Mouse (Mus musculus): ENCODE data around the gene Gngt2. TPM values are rescaled to one million over a fixed set of nuclear protein-coding genes. Genes with fewer than 3 reads are reported as not detected.
"Not testable (repeated sequence)": the region's sequence is repeated elsewhere in the genome, so short reads cannot be mapped to it uniquely, and the experiment has no call there.

The Gngt2 gene
- polyA plus RNA-seq, 1 experiment from 2014 or later = 16.7 TPM

- Histone ChIP-seq H3K4me2 (no peak overlapping the region), H3K4me1 (peaks cover 19% of the 10 kb centered on the region), H3K9ac (no peak overlapping the region), H3K36me3 (peaks cover 4% of the 10 kb centered on the region; the same call in 1 of the 2 replicates), H3K4me3 (no peak overlapping the region), H3K27me3 (replicated peaks) (peaks cover 3% of the 10 kb centered on the region; the same call in 1 of the 2 replicates), H3K27ac (no peak overlapping the region), H3K9me3 (replicated peaks) (no peaks in the 10 kb centered on the region)
- 62% methylated on average over 4 of the region's 4 CpGs for WGBS (ENCODE audit: insufficient replicate concordance)
- no peak for ATAC-seq
These were observed 32.4 kb downstream of the Gngt2 start for GRCm38 (mm10) chr11:95869442-95869841.

GRCm38 (mm10) chr11:95869918-95870470, 33.0 kb downstream of the Gngt2 start:
- H3K4me3 ChIP-seq = no peak overlapping the region
- H3K9ac ChIP-seq = no peak overlapping the region
- H3K4me2 ChIP-seq = no peak overlapping the region
- H3K36me3 ChIP-seq = peaks cover 4% of the 10 kb centered on the region; the same call in 1 of the 2 replicates
- no peak overlapping the region for H3K27ac ChIP-seq
- H3K4me1 ChIP-seq = peaks cover 19% of the 10 kb centered on the region
- no peak for ATAC-seq
- WGBS (ENCODE audit: insufficient replicate concordance) = 59% methylated on average over 6 of the region's 6 CpGs
- H3K9me3 ChIP-seq (replicated peaks) = no peaks in the 10 kb centered on the region
- H3K27me3 ChIP-seq (replicated peaks) = peaks cover 3% of the 10 kb centered on the region; the same call in 1 of the 2 replicates

GRCm38 (mm10) chr11:95875804-95876203, 38.8 kb downstream of the Gngt2 start:
- Histone ChIP-seq H3K9me3 (replicated peaks) (no peaks in the 10 kb centered on the region), H3K36me3 (no peaks in the 10 kb centered on the region), H3K27ac (no peak overlapping the region), H3K9ac (no peak overlapping the region), H3K4me3 (no peak overlapping the region), H3K4me2 (peak overlapping the region; percentile 1), H3K4me1 (no peaks in the 10 kb centered on the region), H3K27me3 (replicated peaks) (peaks cover 13% of the 10 kb centered on the region)
- no peak for ATAC-seq
- 25% methylated on average over 9 of the region's 9 CpGs for WGBS (ENCODE audit: insufficient replicate concordance)

GRCm38 (mm10) chr11:95876296-95876695, 39.3 kb downstream of the Gngt2 start:
- Histone ChIP-seq H3K36me3 (no peaks in the 10 kb centered on the region), H3K9me3 (replicated peaks) (no peaks in the 10 kb centered on the region), H3K9ac (no peak overlapping the region), H3K4me1 (no peaks in the 10 kb centered on the region), H3K27me3 (replicated peaks) (peaks cover 18% of the 10 kb centered on the region), H3K27ac (no peak overlapping the region), H3K4me2 (peak overlapping the region; percentile 1; the same call in 1 of the 2 replicates), H3K4me3 (no peak overlapping the region)
- 20% methylated on average over 7 of the region's 7 CpGs for WGBS (ENCODE audit: insufficient replicate concordance)
- ATAC-seq = no peak

GRCm38 (mm10) chr11:95879861-95880260, 42.8 kb downstream of the Gngt2 start:
- H3K36me3 ChIP-seq; H3K4me1 ChIP-seq; H3K27ac ChIP-seq; ATAC-seq; H3K9ac ChIP-seq; H3K9me3 ChIP-seq (replicated peaks); H3K4me2 ChIP-seq; H3K4me3 ChIP-seq: not testable (repeated sequence)
- WGBS (ENCODE audit: insufficient replicate concordance) = 61% methylated on average over 2 of the region's 2 CpGs
- H3K27me3 ChIP-seq (replicated peaks) = peaks cover 40% of the 10 kb centered on the region

- no peak for ATAC-seq
- 52% methylated on average over 2 of the region's 2 CpGs for WGBS (ENCODE audit: insufficient replicate concordance)
These were observed 53.5 kb downstream of the Gngt2 start for GRCm38 (mm10) chr11:95890462-95891051.

More at GRCm38 (mm10) chr11:95890462-95891051, 53.5 kb downstream of the Gngt2 start:
- Histone ChIP-seq H3K4me3 (no peak overlapping the region), H3K27ac (no peak overlapping the region), H3K4me1 (no peaks in the 10 kb centered on the region), H3K9me3 (replicated peaks) (no peaks in the 10 kb centered on the region), H3K9ac (no peak overlapping the region), H3K27me3 (replicated peaks) (peaks cover 9% of the 10 kb centered on the region; the same call in 1 of the 2 replicates), H3K36me3 (no peaks in the 10 kb centered on the region), H3K4me2 (no peak overlapping the region)

Other genes with a start within 250 kb of the Gngt2 start
- gene Ngfr, start 249.5 kb upstream of the Gngt2 start, polyA plus RNA-seq (2016; fragmentation: Nextera tagmentation; extraction: Ambion mirVana) = 4.8 and 5.9 TPM in 2 replicates
- 205 and 206 TPM in 2 replicates for gene Phb, start 170.3 kb upstream of the Gngt2 start, polyA plus RNA-seq (2016; fragmentation: Nextera tagmentation; extraction: Ambion mirVana)
- gene Zfp652, start 124.5 kb upstream of the Gngt2 start, polyA plus RNA-seq (2016; fragmentation: Nextera tagmentation; extraction: Ambion mirVana) = 8.9 TPM in 2 replicates
- 0.62 and 0.65 TPM in 2 replicates for gene B130006D01Rik, start 113.6 kb upstream of the Gngt2 start, polyA plus RNA-seq (2016; fragmentation: Nextera tagmentation; extraction: Ambion mirVana)
- gene Phospho1, start 12.7 kb upstream of the Gngt2 start, polyA plus RNA-seq (2016; fragmentation: Nextera tagmentation; extraction: Ambion mirVana) = 2.7 and 3.4 TPM in 2 replicates
- 7.3 and 7.6 TPM in 2 replicates for gene Abi3, start 5.3 kb downstream of the Gngt2 start, polyA plus RNA-seq (2016; fragmentation: Nextera tagmentation; extraction: Ambion mirVana)
- gene B4galnt2, start 77.7 kb downstream of the Gngt2 start, polyA plus RNA-seq (2016; fragmentation: Nextera tagmentation; extraction: Ambion mirVana) = 0.39 and 0.51 TPM in 2 replicates
- 33.8 and 38.3 TPM in 2 replicates for gene Igf2bp1, start 168.7 kb downstream of the Gngt2 start, polyA plus RNA-seq (2016; fragmentation: Nextera tagmentation; extraction: Ambion mirVana)
- not detected in 2 replicates for gene Gip, start 187.3 kb downstream of the Gngt2 start, polyA plus RNA-seq (2016; fragmentation: Nextera tagmentation; extraction: Ambion mirVana)
- gene Snf8, start 197.7 kb downstream of the Gngt2 start, polyA plus RNA-seq (2016; fragmentation: Nextera tagmentation; extraction: Ambion mirVana) = 100 and 108 TPM in 2 replicates
- 26.4 and 27.2 TPM in 2 replicates for gene Ube2z, start 228.2 kb downstream of the Gngt2 start, polyA plus RNA-seq (2016; fragmentation: Nextera tagmentation; extraction: Ambion mirVana)
- 657 and 705 TPM in 2 replicates for gene Atp5g1, start 238.5 kb downstream of the Gngt2 start, polyA plus RNA-seq (2016; fragmentation: Nextera tagmentation; extraction: Ambion mirVana)